Mouse (Mus musculus): ENCODE measurements around the gene Dio1. TPM values are rescaled to one million over a fixed set of nuclear protein-coding genes. Genes with fewer than 3 reads are reported as not detected.

Gene Dio1
- polyA plus RNA-seq (2012; ENCODE audit: insufficient read depth, insufficient read length, missing spikeins), result not detected in 2 replicates

- H3K27ac ChIP-seq (replicated peaks; ENCODE audit: low read depth, low read length), result no peak within 1 kb of the TSS
Measured at GRCm38 (mm10) chr4:107306966-107307365, at the start of gene Dio1. Dio1 (minus strand) TSS chr4:107307169.

GRCm38 (mm10) chr4:107354543-107354942 is 47.6 kb upstream of the Dio1 start:
- no peaks in the 10 kb centered on the region for H3K4me1 ChIP-seq (ENCODE audit: control insufficient read depth, insufficient read depth, insufficient read length, low read length)
- H3K27ac ChIP-seq (replicated peaks; ENCODE audit: low read depth, low read length), result no peak overlapping the region
- H3K4me3 ChIP-seq (ENCODE audit: insufficient read depth, low read depth, low read length), result no peak overlapping the region

More at GRCm38 (mm10) chr4:107306966-107307365, at the start of gene Dio1:
- no peak within 1 kb of the TSS for H3K4me3 ChIP-seq (ENCODE audit: insufficient read depth, low read depth, low read length)
- no peaks in the 10 kb centered on the region for H3K4me1 ChIP-seq (ENCODE audit: control insufficient read depth, insufficient read depth, insufficient read length, low read length)

- Histone ChIP-seq H3K27ac (replicated peaks; ENCODE audit: low read depth, low read length) (no peak overlapping the region), H3K4me3 (ENCODE audit: insufficient read depth, low read depth, low read length) (no peak overlapping the region), H3K4me1 (ENCODE audit: control insufficient read depth, insufficient read depth, insufficient read length, low read length) (no peaks in the 10 kb centered on the region)
Measured at GRCm38 (mm10) chr4:107354126-107354525, 47.2 kb upstream of the Dio1 start.

GRCm38 (mm10) chr4:107353612-107354011 is 46.6 kb upstream of the Dio1 start:
- Histone ChIP-seq H3K4me3 (ENCODE audit: insufficient read depth, low read depth, low read length) (no peak overlapping the region), H3K27ac (replicated peaks; ENCODE audit: low read depth, low read length) (no peak overlapping the region), H3K4me1 (ENCODE audit: control insufficient read depth, insufficient read depth, insufficient read length, low read length) (no peaks in the 10 kb centered on the region)

GRCm38 (mm10) chr4:107351368-107351767 is 44.4 kb upstream of the Dio1 start:
- H3K4me1 ChIP-seq (ENCODE audit: control insufficient read depth, insufficient read depth, insufficient read length, low read length), result no peaks in the 10 kb centered on the region
- no peak overlapping the region for H3K27ac ChIP-seq (replicated peaks; ENCODE audit: low read depth, low read length)
- no peak overlapping the region for H3K4me3 ChIP-seq (ENCODE audit: insufficient read depth, low read depth, low read length)

GRCm38 (mm10) chr4:107349311-107350008 is 42.5 kb upstream of the Dio1 start:
- Histone ChIP-seq H3K27ac (replicated peaks; ENCODE audit: low read depth, low read length) (no peak overlapping the region), H3K4me1 (ENCODE audit: control insufficient read depth, insufficient read depth, insufficient read length, low read length) (no peaks in the 10 kb centered on the region), H3K4me3 (ENCODE audit: insufficient read depth, low read depth, low read length) (no peak overlapping the region)

- no peak overlapping the region for H3K4me3 ChIP-seq (ENCODE audit: insufficient read depth, low read depth, low read length)
- no peaks in the 10 kb centered on the region for H3K4me1 ChIP-seq (ENCODE audit: control insufficient read depth, insufficient read depth, insufficient read length, low read length)
Measured at GRCm38 (mm10) chr4:107348529-107349310, 41.8 kb upstream of the Dio1 start.

GRCm38 (mm10) chr4:107347221-107347620 is 40.3 kb upstream of the Dio1 start:
- no peaks in the 10 kb centered on the region for H3K4me1 ChIP-seq (ENCODE audit: control insufficient read depth, insufficient read depth, insufficient read length, low read length)
- no peak overlapping the region for H3K27ac ChIP-seq (replicated peaks; ENCODE audit: low read depth, low read length)
- no peak overlapping the region for H3K4me3 ChIP-seq (ENCODE audit: insufficient read depth, low read depth, low read length)

More at GRCm38 (mm10) chr4:107348529-107349310, 41.8 kb upstream of the Dio1 start:
- H3K27ac ChIP-seq (replicated peaks; ENCODE audit: low read depth, low read length), result no peak overlapping the region

GRCm38 (mm10) chr4:107344612-107345011 is 37.6 kb upstream of the Dio1 start:
- H3K4me1 ChIP-seq (ENCODE audit: control insufficient read depth, insufficient read depth, insufficient read length, low read length), result no peaks in the 10 kb centered on the region
- no peak overlapping the region for H3K4me3 ChIP-seq (ENCODE audit: insufficient read depth, low read depth, low read length)
- H3K27ac ChIP-seq (replicated peaks; ENCODE audit: low read depth, low read length), result no peak overlapping the region

- no peak overlapping the region for H3K27ac ChIP-seq (replicated peaks; ENCODE audit: low read depth, low read length)
- no peak overlapping the region for H3K4me3 ChIP-seq (ENCODE audit: insufficient read depth, low read depth, low read length)
- no peaks in the 10 kb centered on the region for H3K4me1 ChIP-seq (ENCODE audit: control insufficient read depth, insufficient read depth, insufficient read length, low read length)
Measured at GRCm38 (mm10) chr4:107341354-107341753, 34.4 kb upstream of the Dio1 start.

GRCm38 (mm10) chr4:107337455-107337854 is 30.5 kb upstream of the Dio1 start:
- H3K4me1 ChIP-seq (ENCODE audit: control insufficient read depth, insufficient read depth, insufficient read length, low read length), result no peaks in the 10 kb centered on the region
- H3K4me3 ChIP-seq (ENCODE audit: insufficient read depth, low read depth, low read length), result no peak overlapping the region
- no peak overlapping the region for H3K27ac ChIP-seq (replicated peaks; ENCODE audit: low read depth, low read length)

- no peak overlapping the region for H3K27ac ChIP-seq (replicated peaks; ENCODE audit: low read depth, low read length)
- no peak overlapping the region for H3K4me3 ChIP-seq (ENCODE audit: insufficient read depth, low read depth, low read length)
- H3K4me1 ChIP-seq (ENCODE audit: control insufficient read depth, insufficient read depth, insufficient read length, low read length), result no peaks in the 10 kb centered on the region
Measured at GRCm38 (mm10) chr4:107336356-107336755, 29.4 kb upstream of the Dio1 start.

GRCm38 (mm10) chr4:107333514-107333913 is 26.5 kb upstream of the Dio1 start:
- H3K4me1 ChIP-seq (ENCODE audit: control insufficient read depth, insufficient read depth, insufficient read length, low read length), result no peaks in the 10 kb centered on the region
- H3K4me3 ChIP-seq (ENCODE audit: insufficient read depth, low read depth, low read length), result no peak overlapping the region
- H3K27ac ChIP-seq (replicated peaks; ENCODE audit: low read depth, low read length), result no peak overlapping the region

GRCm38 (mm10) chr4:107328530-107328929 is 21.6 kb upstream of the Dio1 start:
- Histone ChIP-seq H3K4me3 (ENCODE audit: insufficient read depth, low read depth, low read length) (no peak overlapping the region), H3K4me1 (ENCODE audit: control insufficient read depth, insufficient read depth, insufficient read length, low read length) (peaks cover 2% of the 10 kb centered on the region; the same call in 1 of the 2 replicates), H3K27ac (replicated peaks; ENCODE audit: low read depth, low read length) (no peak overlapping the region)

- no peak overlapping the region for H3K27ac ChIP-seq (replicated peaks; ENCODE audit: low read depth, low read length)
- H3K4me3 ChIP-seq (ENCODE audit: insufficient read depth, low read depth, low read length), result no peak overlapping the region
- peaks cover 2% of the 10 kb centered on the region; the same call in 1 of the 2 replicates for H3K4me1 ChIP-seq (ENCODE audit: control insufficient read depth, insufficient read depth, insufficient read length, low read length)
Measured at GRCm38 (mm10) chr4:107323113-107323512, 16.1 kb upstream of the Dio1 start.

Measured in brown adipose tissue, adult 24 weeks (tissue).